Mouse (Mus musculus): ENCODE data around the gene Arnt.

DNA sequence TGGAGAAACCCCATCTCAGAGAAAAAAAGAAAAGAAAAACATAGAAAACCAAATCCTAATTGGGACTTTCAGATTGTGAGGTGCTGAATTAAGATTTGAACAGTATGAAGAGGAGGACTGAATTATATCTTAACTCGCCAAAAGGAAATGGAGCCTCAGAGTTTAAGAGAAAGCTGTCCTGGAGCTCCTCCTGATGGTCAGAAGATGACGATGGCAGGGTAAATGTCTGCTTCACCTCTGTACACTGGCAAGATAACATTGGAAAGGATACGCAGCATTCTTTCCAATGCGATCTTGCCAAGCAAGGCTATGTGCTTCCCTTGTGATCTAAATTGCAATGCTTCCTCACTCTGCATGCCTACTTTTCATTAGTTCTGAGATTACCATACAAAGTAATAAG is 39.8 kb upstream of the Arnt start:
- TF ChIP-seq CTCF (conservative IDR thresholded peaks at IDR 0.05; ENCODE audit: low read length) (peak; percentile 45), NANOG (IDR thresholded peaks at IDR 0.05; ENCODE audit: borderline replicate concordance, low read length) (no peak), POU5F1 (IDR thresholded peaks at IDR 0.05; ENCODE audit: borderline replicate concordance, low read length) (no peak)

All from E14TG2a.4 (cell line).